Mouse (Mus musculus) left cerebral cortex, adult 9 months (tissue): ENCODE results near the gene Hgd.
A peak's percentile ranks its signal among the peaks of the same experiment; 100 is the strongest.
"Not testable (repeated sequence)": the region's sequence is repeated elsewhere in the genome, so short reads cannot be mapped to it uniquely, and the experiment has no call there.

Source experiments
- DNase-seq, 2 experiments: peaks; one replicate each; pipeline ENCODE4 v3.0.0; 2022; ENCODE audit warnings: low spot score in 2 of 2

The Hgd gene

GRCm38 (mm10) chr16:37628336-37628735 lies 48.4 kb downstream of the Hgd start:
- no peak for DNase-seq

- DNase-seq, result no peak
Observed at GRCm38 (mm10) chr16:37629011-37629410, 49.1 kb downstream of the Hgd start.

- DNase-seq, result no peak
Observed at GRCm38 (mm10) chr16:37634578-37634977, 54.6 kb downstream of the Hgd start.

- DNase-seq, result no peak
Observed at GRCm38 (mm10) chr16:37635095-37635494, 55.1 kb downstream of the Hgd start.

DNA sequence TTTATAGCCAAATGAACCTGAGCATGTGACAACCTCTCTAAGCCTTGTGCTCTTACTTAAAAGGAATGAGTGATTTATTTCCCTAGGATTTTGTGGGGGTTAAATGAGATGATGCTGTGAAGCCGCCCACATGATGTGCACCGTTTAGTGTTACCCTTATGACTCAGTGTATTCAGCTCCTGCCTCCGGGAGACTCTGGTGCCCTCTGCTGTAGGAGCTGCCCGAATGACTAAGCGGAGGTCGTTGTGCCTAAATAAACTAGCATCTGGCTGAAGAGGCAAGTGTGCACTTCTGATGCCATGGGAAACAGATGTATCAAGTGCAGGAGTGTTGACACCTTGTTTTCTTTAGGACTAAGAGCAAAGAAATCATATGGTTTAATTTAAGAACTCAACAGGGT lies 56.2 kb downstream of the Hgd start:
- DNase-seq, result peak; percentile 69 to 74

DNA sequence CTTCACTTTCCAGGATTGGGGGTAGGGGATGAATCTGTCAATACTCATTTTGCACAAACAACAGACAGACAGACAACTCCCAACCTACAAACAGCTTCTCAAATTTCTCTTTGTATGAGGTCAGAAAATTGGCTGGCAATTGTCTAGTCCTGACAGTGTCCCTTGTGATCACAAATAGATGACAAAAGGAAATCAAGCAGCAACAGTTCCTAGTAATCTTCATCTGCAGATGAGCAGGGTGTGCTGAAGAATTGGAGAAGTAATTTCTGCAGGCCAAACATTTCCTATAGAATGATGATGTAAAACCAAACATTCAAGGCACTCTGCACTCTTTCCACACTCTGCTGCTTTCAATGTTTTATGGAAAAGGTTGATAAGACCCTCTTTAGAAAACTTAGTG lies 57.8 kb downstream of the Hgd start:
- no peak for DNase-seq

DNA sequence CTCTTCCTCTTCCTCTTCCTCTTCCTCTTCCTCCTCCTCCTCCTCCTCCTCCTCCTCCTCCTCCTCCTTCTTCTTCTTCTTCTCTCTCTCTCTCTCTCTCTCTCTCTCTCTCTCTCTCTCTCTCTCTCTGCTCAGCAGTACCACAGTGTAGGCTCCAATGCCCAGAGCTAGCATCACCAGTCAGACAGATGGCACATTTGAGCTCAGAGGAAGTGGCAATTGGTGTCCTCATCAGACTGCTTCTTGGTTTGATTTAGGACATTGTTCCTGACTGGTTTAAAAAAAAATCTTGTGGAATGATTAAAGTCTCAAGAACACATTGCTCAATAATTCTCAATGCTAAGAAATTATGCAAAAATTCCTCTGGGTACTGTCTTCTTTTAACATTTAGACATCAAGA lies 60.6 kb downstream of the Hgd start:
- not testable (repeated sequence) for DNase-seq

- DNase-seq, result no peak
Observed at GRCm38 (mm10) chr16:37644486-37644885, 64.5 kb downstream of the Hgd start.

DNA sequence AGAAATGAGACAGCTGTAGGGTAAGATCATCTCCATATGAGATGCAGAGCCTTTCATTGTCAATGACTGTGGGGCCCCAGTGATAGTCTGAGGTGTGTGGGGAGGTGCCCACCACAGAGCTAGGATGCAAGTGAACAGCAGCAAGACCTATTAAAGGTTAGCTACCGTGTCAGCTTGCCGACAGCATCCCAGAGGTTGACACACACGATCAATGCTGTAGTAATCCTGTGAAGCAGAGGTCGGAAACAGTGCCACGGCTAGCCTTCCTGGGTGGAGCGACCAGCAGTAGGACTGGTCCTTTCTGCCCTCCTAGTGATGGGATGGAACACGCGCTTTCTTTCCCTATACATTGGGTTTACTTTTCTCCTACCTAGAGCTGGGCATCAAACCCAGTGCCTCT lies 65.3 kb downstream of the Hgd start:
- DNase-seq, result no peak

- DNase-seq, result no peak
Observed at GRCm38 (mm10) chr16:37645799-37646198, 65.8 kb downstream of the Hgd start.

- DNase-seq, result peak in 1 of 2 experiments; percentile 47
Observed at GRCm38 (mm10) chr16:37647067-37647466, 67.1 kb downstream of the Hgd start.

DNA sequence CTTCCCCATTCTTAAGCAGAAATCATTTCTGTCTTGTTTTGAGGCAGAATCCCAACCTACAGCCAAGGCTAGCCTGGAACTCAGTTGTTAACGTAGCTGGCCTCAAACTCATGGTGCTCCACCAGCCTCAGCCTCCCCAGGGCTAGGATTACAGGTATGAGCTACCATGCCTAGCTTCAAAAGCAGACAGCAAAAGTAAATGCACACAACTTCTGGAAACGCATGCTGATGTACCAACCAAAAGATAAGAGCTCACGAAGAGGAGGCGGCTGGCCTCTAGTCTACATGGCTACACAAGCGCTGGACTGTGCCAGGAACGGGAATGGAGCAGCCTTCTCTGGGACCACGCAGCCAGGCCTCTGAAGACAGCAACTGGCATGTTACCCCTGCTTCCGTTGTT lies 68.0 kb downstream of the Hgd start:
- DNase-seq, result no peak

DNA sequence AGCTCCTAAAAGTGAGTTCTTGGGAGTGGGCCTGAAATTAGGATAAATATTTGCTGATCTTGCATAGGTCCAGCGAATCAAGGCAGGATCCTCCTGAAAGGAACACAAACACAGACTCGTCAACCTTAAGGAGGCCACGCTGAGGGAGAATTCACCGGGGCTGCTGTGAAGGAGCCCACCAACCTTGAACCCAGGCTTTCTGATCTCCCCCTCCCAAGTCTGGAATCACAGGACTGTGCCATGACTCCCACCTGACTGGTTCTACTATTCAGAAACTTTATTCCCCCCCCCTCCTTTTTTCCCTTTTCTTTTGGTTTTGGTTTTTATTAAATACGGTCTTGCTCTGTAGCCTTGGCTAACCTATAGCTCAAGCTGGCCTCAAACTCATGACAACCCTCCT lies 69.1 kb downstream of the Hgd start:
- no peak for DNase-seq

GRCm38 (mm10) chr16:37651467-37651866 lies 71.5 kb downstream of the Hgd start:
- no peak for DNase-seq

- no peak for DNase-seq
Observed at GRCm38 (mm10) chr16:37652654-37653053, 72.7 kb downstream of the Hgd start.

- no peak for DNase-seq
Observed at GRCm38 (mm10) chr16:37653058-37653457, 73.1 kb downstream of the Hgd start.

GRCm38 (mm10) chr16:37653731-37654657 lies 74.0 kb downstream of the Hgd start, which contains the start of gene Ndufb4:
Gene Ndufb4, minus strand, starts transcription at chr16:37654453.
- peak; percentile 92 to 95 for DNase-seq

- DNase-seq, result no peak
Observed at GRCm38 (mm10) chr16:37654831-37655455, 75.0 kb downstream of the Hgd start.

DNA sequence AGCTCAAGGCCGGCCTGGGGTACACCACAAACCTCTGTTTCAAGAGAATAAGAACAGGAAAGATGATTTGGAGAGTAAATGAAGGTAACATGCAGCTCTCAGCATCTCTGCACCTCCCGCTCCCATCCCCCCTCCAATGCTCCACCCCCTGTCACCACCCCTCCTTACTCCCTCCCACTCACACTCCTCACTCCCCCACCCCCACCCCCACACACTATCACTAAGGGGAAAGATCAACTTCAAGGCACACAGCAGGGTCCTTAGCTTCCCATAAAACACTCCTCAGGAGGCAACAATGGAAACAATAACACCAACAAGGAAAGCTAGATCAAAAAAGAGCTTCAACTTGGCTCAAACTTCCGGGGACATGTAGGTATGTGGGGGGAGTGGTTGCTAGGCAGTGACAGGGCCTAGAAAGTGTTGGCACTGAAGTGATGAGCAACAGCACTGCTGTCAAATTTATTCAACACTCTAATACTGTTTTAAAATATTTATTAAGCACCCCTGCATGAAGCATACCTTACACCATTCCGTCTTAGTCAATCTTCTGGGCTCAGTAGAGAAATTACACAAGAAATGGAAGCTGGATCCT lies 75.9 kb downstream of the Hgd start:
- DNase-seq, result no peak

- DNase-seq, result no peak
Observed at GRCm38 (mm10) chr16:37656796-37657195, 76.8 kb downstream of the Hgd start.

GRCm38 (mm10) chr16:37663643-37664459 lies 83.9 kb downstream of the Hgd start:
- no peak for DNase-seq
